Mouse (Mus musculus) megakaryocyte, embryonic 14.5 days (primary cell): ENCODE measurements around the gene Ric8a.

ENCODE experiments used
- FLI1 ChIP-seq: IDR thresholded peaks from 2 replicates; pipeline ENCODE4 v1.6.1; 2012; ENCODE audit warnings: low read length, inconsistent platforms, mixed read lengths
- GATA1 ChIP-seq: IDR thresholded peaks from 3 replicates; pipeline ENCODE4 v1.6.1; 2012; ENCODE audit warnings: mixed read lengths, low read length, inconsistent platforms, borderline replicate concordance

DNA sequence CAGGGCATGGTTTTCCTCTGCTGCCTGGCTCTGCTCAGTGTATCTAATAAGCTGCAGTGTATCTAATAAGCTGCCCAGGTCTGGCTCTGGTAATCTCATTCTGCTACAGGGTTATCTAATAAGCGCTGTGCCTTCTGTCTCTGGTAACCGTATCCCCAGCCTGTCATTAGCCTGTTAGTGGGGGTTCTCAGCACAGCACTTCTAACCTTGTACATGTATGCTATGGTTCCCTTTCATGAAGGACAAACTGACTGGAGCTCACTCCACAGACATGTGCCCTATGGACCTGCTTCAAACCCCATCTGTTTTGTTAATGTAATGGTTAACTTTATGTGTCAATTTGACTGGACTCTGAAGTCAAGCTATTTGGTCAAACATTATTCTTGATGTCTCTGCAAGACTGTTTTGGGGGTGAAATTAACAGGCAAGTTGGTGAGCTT is 48.9 kb downstream of the Ric8a start:
- TF ChIP-seq GATA1, result no peak
- no peak for TF ChIP-seq FLI1
